Mouse (Mus musculus): ENCODE measurements around the gene Ms4a8a. TPM values are rescaled to one million over a fixed set of nuclear protein-coding genes. Genes with fewer than 3 reads are reported as not detected.

Gene Ms4a8a
- polyA plus RNA-seq, 1 experiment from 2014 or later = not detected

Other genes starting within 250 kb of the Ms4a8a start
- 2.0 and 2.3 TPM in 2 replicates for gene Slc15a3, start 241.4 kb downstream of the Ms4a8a start, polyA plus RNA-seq (2015; fragmentation: Nextera tagmentation; extraction: Ambion mirVana)
- 82.1 and 82.5 TPM in 2 replicates for gene Tmem132a, start 211.2 kb downstream of the Ms4a8a start, polyA plus RNA-seq (2015; fragmentation: Nextera tagmentation; extraction: Ambion mirVana)
- 133 and 139 TPM in 2 replicates for gene Tmem109, start 199.1 kb downstream of the Ms4a8a start, polyA plus RNA-seq (2015; fragmentation: Nextera tagmentation; extraction: Ambion mirVana)
- gene Prpf19, start 185.9 kb downstream of the Ms4a8a start, polyA plus RNA-seq (2015; fragmentation: Nextera tagmentation; extraction: Ambion mirVana) = 45.2 and 49.4 TPM in 2 replicates
- not detected in 2 replicates for gene Zp1, start 160.5 kb downstream of the Ms4a8a start, polyA plus RNA-seq (2015; fragmentation: Nextera tagmentation; extraction: Ambion mirVana)
- 0.07 and 0.08 TPM in 2 replicates for gene Ptgdr2, start 143.9 kb downstream of the Ms4a8a start, polyA plus RNA-seq (2015; fragmentation: Nextera tagmentation; extraction: Ambion mirVana)
- 26.3 and 27.3 TPM in 2 replicates for gene Ccdc86, start 131.8 kb downstream of the Ms4a8a start, polyA plus RNA-seq (2015; fragmentation: Nextera tagmentation; extraction: Ambion mirVana)
- 0.32 and 1.1 TPM in 2 replicates for gene Ms4a10, start 106.4 kb downstream of the Ms4a8a start, polyA plus RNA-seq (2015; fragmentation: Nextera tagmentation; extraction: Ambion mirVana)
- gene Ms4a15, start 87.9 kb downstream of the Ms4a8a start, polyA plus RNA-seq (2015; fragmentation: Nextera tagmentation; extraction: Ambion mirVana) = not detected in 2 replicates
- gene Ms4a18, start 63.1 kb downstream of the Ms4a8a start, polyA plus RNA-seq (2015; fragmentation: Nextera tagmentation; extraction: Ambion mirVana) = not detected in 2 replicates
- not detected in 2 replicates for gene 1700017D01Rik, start 49.8 kb upstream of the Ms4a8a start, polyA plus RNA-seq (2015; fragmentation: Nextera tagmentation; extraction: Ambion mirVana)
- not detected in 2 replicates for gene 1700025F22Rik, start 84.2 kb upstream of the Ms4a8a start, polyA plus RNA-seq (2015; fragmentation: Nextera tagmentation; extraction: Ambion mirVana)
- gene Ms4a13, start 115.6 kb upstream of the Ms4a8a start, polyA plus RNA-seq (2015; fragmentation: Nextera tagmentation; extraction: Ambion mirVana) = not detected in 2 replicates
- not detected in 2 replicates for gene Ms4a12, start 151.3 kb upstream of the Ms4a8a start, polyA plus RNA-seq (2015; fragmentation: Nextera tagmentation; extraction: Ambion mirVana)
- gene Ms4a1, start 185.1 kb upstream of the Ms4a8a start, polyA plus RNA-seq (2015; fragmentation: Nextera tagmentation; extraction: Ambion mirVana) = not detected in 2 replicates
- gene Ms4a5, start 202.8 kb upstream of the Ms4a8a start, polyA plus RNA-seq (2015; fragmentation: Nextera tagmentation; extraction: Ambion mirVana) = not detected in 2 replicates
- 0.08 and 0.17 TPM in 2 replicates for gene Ms4a14, start 233.4 kb upstream of the Ms4a8a start, polyA plus RNA-seq (2015; fragmentation: Nextera tagmentation; extraction: Ambion mirVana)

Data from embryonic facial prominence, embryonic 15.5 days (tissue).